Mouse (Mus musculus): ENCODE results near the gene Plcd1.

The Plcd1 gene

DNA sequence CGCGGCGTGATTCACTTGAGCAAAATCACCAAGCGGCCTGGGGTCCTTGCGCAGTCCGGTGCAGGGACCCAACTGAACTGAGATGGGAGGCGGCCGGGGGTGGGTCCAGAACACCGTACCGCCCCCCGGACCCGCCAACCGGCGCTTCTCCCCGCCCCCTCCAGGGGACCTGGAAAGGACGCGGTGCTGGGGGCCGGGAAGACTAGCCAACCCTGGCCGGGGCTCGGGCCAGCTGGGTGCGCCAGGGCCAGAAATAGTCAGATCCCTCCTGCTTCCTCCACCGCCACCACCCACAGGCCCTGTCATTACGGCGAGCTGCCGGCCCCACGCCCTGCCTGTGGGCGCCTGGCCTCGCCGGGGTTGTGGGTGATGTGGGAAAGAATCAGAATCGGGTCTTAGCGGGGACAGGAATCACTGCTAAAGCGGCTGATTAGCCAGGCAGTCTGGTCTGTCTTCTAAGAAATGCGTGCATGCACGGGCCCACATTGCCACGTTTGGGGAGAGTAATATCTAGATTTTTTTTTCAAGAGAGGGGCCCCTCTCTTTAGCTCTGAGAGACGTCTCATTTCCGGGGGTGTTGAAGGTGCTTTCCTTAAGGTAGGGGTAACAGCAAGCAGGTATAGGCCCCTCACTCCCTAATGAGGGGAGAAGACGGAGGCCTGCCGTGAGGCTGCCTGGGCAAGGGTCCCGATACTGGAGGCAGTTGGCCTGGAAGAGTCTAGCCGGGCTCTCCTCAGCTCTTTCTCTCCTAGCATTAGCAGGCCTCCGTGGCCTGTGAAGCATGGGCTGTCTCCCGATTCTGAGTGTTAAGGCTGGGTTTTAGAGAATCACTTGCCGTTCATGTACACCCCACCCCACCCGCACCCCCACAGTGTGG, at the start of gene Plcd1:
Plcd1 (minus strand) TSS at position 84 of the 877 bp plus-strand sequence.
- DNase-seq: peak; percentile 79

DNA sequence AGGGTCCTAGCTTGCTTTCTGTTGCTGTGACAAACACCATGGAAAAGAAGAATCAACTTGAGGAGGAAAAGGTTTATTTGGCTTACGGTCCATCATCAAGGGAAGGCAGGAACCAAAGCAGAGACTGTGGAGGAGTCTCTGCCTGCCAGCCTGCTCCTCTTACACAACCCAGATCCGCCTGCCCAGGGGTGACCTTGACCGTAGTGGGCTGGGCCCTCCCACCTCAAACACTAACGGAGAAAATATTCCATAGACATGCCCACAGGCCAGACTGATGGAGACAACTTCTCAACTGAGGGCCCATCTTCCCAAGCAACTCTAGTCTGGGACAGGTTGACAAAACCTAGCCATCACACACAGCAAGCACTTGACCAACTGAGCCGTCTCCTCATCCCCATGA, 48.8 kb upstream of the Plcd1 start:
- no peak for DNase-seq

DNA sequence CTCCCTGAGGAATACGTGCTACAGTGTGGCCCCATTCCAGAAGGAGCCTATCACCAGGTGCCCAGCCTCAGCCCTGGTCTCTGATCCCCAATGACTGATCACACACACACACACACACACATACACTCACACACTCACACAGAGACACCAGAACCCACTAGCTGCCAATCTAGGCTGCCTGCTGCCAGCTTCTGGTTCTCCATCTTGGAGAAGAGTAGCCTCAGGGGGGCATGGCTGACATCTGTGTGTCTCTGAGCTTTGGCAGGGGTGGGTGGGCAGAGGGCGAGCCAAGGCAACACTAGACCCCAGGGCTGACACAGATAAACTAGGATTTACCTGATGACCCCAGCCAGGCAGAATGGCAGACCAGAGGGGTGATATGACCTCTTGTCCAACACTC, 45.5 kb upstream of the Plcd1 start:
- no peak for DNase-seq

DNA sequence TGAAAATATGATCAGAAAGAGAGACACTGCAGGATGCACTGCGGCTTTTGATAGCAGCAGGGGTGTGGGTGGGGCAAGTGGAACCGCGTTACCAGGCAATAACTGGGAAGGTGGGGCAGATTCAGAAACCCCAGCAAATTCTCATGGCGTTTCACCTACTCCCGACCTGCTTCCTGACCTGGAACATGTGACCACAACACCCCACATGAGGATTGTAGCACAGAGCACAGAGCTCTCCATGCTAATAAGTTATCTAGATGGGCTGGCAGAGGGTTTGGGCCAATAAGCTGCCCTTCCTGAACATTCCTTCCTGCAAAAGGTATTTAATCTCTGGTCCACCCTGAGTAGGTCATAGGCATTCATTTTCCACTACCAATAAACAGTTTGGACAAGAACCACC, 37.4 kb upstream of the Plcd1 start:
- no peak for DNase-seq

DNA sequence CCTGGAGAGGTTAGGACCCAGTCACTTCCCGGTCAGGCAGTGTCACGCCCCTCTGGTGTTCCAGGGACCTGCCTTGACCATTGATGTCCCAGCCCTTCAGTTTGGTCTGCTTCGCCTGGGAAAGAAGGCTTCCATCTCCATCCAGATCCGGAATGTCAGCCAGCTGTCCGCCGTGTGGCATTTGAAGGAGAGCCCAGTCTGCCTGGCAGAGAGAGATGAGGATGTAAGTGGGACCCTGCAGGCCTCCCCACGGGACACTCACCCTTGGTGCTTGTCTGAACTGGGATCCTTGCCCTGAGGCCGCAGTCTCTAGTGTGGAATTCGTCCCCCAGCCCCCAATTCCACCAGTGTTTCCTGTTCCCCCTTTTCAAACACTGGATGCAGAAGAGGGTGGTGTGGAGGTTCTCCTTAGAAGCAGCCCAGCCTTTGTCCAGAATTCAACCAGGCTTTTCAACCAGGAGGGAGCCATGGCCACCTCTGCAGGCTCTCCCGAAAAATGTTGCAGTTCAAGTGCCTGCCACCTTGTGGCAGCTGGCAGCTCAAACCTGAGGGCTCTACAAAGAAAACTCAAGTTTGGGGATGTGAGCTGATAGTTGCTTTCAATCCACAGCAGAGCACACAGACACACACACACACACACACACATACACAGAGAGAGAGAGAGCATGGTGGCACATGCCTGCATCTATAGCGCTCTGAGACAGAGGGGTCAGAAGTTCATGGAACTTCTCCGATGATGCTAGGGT, 35.3 kb upstream of the Plcd1 start:
- no peak for DNase-seq

DNA sequence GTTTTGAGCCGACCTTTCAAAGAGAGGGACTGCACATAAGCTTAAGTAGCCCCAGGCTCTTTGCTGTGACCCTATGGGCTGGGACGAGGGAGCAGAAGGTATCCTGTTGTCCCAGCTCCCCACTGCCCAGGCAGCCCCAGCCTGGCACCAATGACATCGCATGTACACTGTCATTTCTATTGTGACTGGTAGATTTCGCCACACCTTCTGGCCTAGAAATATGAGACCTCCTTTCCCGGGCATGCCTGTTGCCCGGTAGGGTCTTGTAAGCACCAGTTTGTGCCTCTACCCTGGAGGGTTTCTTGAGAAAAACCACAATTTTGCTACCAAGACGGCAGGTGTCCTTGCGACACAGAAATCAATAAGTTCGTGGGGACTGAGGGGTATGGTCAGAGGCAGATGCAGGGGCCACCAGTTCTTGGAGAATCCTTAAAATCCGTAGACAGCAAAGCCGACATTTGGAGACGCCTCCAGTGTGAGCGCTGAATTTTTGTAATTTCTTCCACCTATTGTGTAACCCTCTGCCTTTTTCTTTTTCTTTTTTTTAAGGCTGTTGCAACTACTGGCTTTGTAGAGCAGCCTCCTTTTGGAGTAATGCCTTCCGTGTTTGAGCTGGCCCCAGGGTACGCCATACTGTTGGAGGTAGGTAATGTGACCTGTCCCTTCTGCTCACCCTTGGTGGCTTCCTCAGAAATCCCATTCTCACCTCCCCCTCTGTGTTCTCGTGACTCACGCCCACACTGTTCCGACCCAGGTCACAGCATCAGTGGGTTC, 29.5 kb upstream of the Plcd1 start:
- no peak for DNase-seq

DNA sequence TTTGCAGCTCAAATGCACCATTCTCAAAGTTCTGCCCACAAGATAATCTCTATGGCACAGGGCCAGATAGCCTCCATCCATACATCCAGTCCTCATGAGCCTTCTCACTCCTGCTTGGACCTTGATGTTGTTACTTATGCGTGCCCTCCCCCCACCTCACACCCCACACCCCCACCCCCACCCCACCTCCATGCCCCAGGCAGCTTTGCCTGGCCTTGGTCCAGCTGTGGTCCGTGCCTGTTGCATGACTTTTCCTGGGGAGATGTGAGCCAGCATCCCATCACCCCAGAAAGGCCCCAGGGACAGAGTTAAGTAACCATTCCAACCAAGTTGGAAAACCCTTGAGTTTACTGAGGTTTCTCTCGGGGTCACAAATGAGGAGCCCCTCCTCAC, 26.9 kb upstream of the Plcd1 start:
- no peak for DNase-seq

DNA sequence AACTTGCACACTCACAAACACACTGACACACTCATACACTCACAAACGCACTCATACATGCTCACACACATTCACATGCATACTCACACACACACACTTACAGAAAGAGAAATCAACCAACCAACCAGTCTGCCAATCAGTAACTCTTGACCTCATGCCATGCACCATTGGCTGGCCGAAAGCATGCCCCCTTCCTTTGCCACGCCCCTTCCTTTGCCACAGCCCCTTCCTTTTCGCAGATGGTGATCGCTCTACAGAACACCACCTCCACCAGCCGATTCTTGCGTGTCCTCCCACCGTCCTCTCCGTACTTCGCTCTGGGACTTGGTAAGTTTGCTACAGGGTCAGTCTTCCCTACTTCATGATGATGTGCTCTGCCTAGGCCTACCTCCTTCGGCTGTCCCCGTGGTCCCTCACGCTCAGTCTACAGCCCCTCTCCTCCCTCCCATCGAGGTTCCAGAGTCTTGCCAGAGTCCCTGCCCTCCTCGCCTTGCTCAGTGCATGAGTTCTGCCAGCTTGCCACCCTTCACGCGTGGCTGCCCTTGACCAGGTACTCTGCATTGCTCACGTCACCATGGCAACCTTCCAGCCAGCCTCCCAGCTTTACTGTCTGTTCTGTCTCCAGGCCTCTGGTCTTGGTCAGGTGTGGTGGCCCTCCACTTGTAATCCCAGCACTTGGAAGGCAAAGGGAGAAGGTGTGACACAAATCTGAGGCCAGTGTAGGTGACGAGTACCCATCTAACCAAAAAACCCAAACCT, 26.3 kb upstream of the Plcd1 start:
- DNase-seq: peak; percentile 22

DNA sequence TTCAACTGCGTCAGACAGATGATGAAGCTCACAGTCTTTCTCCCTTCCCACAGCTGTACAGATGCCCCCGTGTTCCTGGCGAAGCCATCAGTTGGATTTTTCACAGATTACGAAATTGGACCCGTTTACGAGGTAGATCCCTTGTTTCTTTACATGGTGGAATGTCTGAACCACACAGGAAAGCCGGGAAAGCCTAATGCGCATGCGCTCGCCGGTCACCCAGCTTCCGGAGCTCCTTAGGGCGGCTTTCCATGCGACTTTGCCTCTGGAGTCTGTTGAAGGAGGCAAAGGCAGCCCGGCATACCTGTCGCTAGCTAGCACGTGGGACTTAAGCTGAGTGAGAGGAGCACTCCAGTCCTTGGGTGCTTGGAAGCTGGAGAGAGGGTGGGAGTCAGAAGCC, 21.6 kb upstream of the Plcd1 start:
- DNase-seq: no peak

DNA sequence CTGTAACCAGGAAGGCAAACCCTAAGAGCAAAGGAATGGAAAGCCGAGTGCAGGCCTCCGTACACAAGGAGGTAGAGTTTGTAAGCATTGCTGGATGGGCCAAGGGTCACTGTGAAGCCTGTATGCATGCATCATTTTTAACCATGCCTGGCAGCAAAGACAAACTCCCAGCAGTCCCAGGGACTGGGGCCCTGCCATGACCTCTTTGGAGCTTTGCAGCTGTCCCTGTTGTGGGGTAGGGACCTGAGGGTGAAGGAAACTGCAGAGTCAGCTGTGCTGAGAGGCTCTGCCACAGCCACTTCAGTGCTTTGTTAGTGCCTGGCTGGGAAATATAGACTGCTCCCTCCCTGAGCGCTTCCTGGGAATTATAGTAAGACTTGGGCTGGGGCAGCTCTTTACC, 17.3 kb upstream of the Plcd1 start:
- DNase-seq: peak; percentile 65

DNA sequence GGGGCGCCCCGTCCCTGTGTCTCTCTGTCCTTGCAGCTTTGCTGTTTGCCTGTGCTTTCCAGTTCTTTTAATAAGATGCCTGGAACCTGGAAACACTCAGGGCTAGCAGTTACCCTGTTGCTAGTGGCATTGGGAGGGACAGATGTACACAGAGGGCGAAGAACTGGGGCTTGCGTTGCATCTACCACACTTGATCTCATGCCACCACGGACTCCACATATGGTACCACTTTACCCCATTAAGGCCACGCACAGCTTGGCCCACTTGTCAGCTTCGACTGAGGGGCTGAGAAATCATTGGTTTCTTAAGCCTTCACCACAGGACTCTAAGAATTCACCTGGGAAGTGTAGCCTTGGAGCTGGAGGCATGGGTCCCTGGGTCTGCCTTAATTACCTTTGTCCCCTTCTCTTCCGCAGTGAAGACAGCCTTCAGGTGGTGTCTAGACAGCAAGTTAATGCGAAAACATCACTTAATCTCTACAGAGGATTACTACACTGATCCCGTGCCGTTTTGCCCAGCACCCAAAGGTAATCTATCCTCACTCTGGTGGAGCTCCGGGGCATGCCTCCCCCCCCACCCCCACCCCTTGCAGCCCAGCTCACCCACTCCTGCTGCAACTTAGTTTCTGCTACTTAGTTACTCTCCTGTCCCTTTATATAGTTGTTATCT, 16.5 kb upstream of the Plcd1 start:
- peak; percentile 56 for DNase-seq

DNA sequence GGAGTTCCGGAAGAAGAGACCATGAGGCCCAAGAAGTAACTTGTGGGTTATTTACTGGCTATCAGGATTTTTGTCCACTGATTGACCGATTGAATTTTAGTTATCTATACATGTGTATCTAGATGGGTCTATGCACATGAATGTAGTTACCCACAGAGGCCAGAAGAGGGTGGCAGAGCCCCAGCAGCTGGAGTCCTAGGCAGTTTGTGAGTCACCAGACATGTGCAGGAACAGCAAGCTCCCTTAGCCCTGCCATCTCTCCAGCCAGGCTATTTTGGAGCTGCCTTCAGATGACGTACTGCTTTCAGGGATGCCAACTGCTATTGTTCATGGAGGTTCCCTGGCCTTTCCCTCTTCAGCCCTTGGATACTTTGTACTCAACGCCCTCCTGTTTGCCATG, 14.3 kb upstream of the Plcd1 start:
- DNase-seq: peak; percentile 52

DNA sequence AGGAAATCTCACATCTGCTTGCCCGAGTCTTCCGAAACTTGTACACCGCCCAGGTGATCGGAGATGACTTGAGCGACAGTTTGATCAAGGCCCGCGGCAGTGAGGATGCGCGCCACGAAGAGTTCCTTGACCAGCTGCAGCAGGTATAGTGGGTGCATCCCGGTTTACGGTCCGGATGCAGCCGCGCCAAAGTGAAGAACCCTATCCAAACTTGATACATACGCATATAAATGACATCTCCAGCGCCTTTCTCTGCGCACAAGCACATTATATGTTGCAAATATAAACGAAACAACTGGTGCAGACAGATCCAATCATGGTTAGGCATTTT, 9.4 kb upstream of the Plcd1 start:
- no peak for DNase-seq

DNA sequence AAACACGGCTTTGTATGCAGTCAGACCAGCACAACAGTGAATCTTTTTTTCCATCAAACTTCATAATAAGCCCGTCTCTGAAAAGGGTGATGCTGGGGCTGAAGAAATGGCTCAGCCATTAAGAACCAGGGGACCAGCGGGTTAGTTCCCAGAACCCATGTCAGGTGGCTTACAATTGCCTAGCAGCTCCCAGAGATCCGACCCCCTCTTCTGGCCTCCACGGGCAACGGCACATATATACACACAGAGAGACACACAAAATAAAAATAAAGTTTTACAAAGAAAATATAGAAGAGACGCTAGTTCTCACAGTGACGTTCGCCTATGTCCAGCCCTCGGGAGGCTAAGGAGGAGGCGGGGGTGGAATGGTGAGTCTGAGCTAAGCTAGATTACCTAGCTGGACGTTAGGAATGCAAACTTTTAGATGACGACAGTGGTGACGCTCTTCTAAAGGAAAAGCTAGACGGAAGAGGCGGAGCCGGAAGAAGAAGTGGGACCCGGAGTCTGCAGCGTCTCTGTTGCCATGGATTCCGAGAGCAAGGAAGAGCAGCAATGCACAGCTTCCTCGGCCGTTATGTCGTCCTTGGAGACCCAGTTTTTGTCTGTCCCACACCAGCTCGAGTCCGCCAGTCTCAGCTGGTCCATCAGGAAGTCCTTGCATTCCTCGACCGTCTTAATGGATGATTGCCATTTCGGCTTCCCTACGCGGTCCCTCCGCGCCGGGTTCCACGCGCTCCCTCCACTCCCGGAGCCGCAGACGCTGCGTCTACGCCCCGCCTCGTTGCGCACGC, 8.9 kb upstream of the Plcd1 start, which contains the start of gene Dlec1:
Dlec1 (plus strand) TSS at position 487 of the 791 bp plus-strand sequence.
- peak; percentile 90 for DNase-seq

DNA sequence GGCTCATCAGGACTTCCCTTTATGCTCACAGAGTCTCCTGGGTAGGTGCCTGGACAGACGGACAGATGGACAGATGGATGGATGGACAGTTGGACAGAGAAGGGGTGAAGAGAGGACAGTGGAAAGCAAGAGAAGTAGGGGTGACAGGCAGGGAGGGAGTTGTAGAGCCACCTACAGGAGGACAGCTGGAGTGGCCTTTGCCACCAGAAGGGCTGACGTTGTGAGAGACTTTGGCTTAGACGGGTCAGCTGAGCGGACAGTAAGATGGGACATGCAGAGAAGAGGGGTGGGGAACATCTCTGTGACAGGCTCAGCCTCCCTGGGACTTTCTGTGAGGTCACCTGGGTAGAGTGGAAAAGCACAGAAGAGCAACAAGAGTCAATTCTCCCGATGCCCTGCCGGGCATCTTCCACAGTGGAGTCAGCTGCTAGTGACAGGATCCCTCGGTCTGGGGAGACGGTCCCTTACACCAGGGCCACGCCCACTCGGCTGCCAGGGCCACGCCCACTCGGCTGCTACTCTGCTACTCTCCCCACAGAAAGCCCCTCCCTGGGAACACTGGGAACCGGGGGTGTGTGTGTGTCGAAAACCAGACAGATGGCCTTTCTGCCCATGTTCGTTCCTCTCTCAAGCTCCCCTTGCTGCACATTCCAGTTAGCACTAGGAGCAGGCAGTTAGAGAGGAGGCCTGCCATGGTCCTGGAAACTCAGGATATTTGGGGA, 7.0 kb upstream of the Plcd1 start:
- peak; percentile 75 for DNase-seq

DNA sequence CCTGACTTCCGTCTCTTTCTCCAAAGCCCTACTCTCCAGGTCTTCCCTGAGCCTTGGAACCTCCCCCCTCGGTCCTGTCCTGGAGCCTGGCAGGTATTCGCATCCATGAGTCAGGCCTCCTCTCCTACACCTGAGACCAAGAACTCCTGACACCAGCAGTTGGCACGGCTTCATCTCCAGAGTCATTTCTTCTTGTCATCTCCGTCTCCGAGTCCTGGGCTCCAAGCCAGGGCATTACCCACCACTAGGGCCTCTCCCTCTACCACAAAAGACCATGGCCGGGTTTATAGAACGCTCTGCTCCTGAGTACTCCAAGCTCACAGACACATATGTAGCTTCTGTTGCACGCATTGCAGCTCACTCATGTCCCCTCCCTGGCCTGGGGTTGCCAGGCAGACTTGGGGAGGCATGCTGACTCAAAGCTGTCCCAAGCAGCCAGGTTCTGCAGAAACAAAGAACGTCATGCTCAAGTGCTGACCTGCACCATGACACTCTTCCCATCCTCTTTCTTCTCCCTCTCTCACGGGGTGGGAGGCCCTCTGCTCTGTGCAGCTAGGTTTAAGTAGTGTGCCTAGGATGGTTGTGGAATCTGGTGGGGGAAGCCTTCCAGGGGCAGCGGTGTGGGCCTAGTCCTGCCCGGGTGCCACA, 1.3 kb upstream of the Plcd1 start:
- no peak for DNase-seq

DNA sequence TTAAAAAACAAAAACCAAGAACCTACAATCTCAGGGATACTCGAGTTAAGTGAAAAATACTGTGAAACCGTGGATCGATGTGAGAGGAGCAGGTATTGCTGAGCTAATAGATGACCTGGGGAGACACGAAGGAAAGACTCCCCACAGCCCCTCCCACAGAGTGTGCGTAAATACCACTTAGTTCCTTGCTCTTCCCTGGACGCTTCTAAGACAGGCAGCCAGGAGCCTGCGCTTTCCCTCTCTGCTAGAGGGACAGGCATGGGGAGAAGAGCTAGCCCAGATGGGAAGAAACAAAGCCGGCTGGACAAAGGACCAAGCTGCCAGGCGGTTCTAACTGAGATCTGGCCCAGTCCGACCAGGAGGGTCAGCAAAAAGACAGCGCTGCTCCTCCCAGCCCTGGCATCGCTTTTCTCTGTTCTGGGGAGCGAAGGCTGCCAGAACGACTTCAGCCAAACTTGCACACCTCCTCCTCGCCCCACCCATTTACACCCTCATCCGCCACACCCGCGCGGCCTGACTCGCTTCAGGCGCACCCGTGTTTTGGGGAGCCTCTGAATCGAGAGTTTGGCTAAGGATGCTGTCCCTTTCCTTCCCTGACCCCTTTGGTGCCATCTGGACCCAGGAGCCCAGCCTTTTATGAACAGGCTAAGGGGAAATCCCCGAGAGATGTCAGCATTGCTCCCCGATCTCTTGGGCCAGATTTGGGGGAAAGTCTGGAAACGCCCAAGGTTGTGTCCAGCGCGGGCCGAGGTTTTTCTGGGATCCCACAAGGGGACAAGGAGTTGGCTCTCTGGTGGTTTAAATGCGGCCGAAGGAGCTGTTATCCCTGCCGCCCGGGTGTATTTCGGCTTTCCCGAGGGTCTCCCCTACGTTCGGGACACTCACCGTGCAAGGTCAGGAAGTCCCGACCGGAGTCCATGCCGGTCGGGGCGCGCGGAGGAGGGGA, 556 bp downstream of the Plcd1 start:
- DNase-seq: peak; percentile 35

DNA sequence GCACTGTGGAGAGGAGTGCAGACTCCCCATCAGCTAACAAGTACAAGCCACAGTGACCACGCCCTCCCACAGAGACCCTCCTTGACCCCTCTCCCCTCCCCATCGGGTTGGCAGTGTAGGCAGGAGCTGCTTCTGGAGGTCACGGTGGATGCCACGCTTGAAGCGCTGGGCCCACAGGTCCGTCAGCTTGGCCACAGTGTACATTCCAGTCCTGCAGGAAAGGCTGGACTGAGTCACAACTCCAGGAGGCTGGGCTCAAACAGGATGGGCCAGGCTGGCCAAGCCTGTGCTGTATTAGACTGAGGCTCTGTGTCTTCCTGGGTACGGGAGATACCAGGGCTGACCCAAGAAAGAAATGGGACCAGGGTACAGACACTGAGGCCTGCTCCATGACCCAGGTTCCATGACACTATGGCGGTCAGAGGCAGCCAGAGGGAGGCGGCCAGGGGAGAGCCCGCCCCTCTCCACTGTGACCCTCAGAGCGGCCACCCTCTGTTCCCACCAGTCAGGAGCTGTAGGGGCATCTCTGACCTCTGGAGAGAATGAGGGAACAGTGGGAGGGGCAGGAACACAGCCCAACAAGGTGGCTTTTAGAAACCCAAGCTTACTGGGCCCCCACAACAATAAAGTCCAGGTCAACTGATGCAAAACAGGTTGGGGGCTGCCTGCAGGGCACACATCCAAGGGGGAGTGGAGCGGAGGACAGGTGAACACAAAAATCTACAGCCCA, 1.6 kb downstream of the Plcd1 start:
- DNase-seq: no peak

Measured in retina, postnatal 1 day (tissue).